Mouse (Mus musculus): Measurements from ENCODE around the gene Tor3a.

DNA sequence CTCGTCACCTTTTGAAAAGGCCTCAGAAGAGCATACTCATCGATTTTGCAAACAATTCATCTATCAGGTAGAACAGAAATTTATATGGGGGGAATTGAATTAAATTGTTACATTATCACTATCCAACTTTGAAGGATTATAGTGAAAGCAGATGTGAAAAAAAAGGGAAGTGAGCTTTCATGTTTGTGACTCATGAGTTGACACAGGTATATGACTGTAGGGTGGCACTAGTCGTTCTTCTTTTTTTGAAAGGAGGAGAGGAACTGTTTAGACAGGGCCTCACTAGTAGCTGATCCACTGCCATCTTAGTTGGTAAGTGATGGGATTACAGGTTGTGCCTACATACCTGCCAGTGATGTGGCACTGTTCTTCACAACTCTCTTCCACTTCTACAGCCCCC, 34.5 kb upstream of the Tor3a start:
- TF ChIP-seq POLR2A (IDR thresholded peaks at IDR 0.05; ENCODE audit: control insufficient read depth, extremely low read depth, insufficient read depth, low read length, poor library complexity) (no peak), CTCF (IDR thresholded peaks at IDR 0.05; ENCODE audit: borderline replicate concordance, control insufficient read depth, extremely low read depth, insufficient read depth, low read length, poor library complexity) (no peak)
